Mouse (Mus musculus) left cerebral cortex, postnatal 14 days (tissue): ENCODE measurements around the gene Mcm2. TPM values are rescaled to one million over a fixed set of nuclear protein-coding genes. Genes with fewer than 3 reads are reported as not detected.

Experiments
- DNase-seq, 2 experiments: peaks; one replicate each; pipeline ENCODE4 v3.0.0; 2021 to 2022; ENCODE audit warnings: low spot score in 2 of 2, mixed read lengths in 1 of 2
- intact Hi-C: fragments of 180-260 bp; cut with DNase I; formaldehyde crosslinking; loops from one replicate; pipeline ENCODE4 v1.15.1; 2025
- long read RNA-seq, 2 experiments: library from polyadenylated mRNA; stranded (forward); transcript quantifications; one replicate each; pipeline ENCODE4 v2.0.0; 2021
- total RNA-seq, 2 experiments: library from RNA; stranded (reverse); gene quantifications; 2 replicates each; pipeline ENCODE4 v1.2.3; 2021

Mcm2 gene
- total RNA-seq = 1 to 10 TPM; 3.6 to 3.8 TPM
- long read RNA-seq, experiment 1, transcript Mcm2-201 (16 exons, 3,371 nt) = major isoform, 5 of 8 reads
- long read RNA-seq, experiment 1, partial matches to known transcripts = 2 of 8 reads
- long read RNA-seq, experiment 1, other reads (novel, unspliced or antisense) = 1 of 8 reads
- long read RNA-seq, experiment 2, transcript Mcm2-201 (16 exons, 3,371 nt) = major isoform, 6 of 10 reads
- long read RNA-seq, experiment 2, partial matches to known transcripts = 2 of 10 reads
- long read RNA-seq, experiment 2, other reads (novel, unspliced or antisense) = 2 of 10 reads

DNA sequence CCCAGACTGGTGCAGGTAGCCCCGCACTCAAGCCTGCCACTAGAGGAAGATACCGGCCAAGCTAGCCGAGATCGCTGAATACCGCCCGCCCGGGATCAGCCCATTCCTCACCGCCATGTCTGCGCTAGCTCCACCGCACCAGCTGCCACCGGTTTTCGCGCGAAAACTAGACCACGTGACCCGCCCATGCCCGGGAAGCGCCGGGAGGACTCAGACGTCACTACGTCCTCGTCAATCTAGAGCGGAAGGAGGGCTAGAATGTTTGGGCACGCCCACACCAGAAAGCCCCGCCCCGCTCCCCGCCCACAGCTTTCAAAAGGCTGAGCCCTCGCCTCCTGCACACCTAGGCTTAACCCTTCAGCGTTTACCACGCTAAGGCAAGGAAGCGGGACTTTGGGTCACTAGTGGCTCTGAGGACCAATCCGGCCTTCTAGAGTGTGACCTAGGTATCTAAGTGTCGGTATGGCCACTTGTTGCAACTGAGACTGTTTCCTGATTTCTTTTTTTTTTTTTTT, at the start of gene Mcm2:
TSS of gene Mcm2 (minus strand) at position 247 of the 515 bp plus-strand sequence.
- intact Hi-C loops = no loop called here
- peak; percentile 93 for DNase-seq

GRCm38 (mm10) chr6:88947771-88948170, 49.2 kb upstream of the Mcm2 start:
- no peak for DNase-seq
- intact Hi-C loops = no loop called here

DNA sequence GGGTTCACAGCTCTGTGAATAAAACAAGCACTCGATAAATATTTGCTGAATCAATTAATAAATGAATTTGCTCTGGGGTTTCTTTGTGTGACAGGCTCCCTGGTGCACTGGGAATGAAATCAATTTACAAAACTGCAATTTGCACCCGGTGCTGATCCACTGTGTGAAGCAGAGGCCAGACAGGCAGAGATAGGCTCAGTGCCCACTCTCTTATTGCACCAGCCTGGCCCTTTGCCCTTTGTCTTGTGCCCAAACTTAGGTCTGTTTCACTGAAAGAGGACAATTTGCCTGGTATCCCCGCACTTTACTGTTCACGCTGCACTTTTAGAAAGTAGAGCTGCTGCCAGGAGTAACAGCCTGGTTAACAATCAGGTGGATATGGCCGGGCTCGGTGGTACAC, 47.9 kb upstream of the Mcm2 start:
- intact Hi-C loops = no loop called here
- DNase-seq = no peak

- intact Hi-C loops = no loop called here
- no peak for DNase-seq
These were observed 45.1 kb upstream of the Mcm2 start for GRCm38 (mm10) chr6:88943666-88944065.

DNA sequence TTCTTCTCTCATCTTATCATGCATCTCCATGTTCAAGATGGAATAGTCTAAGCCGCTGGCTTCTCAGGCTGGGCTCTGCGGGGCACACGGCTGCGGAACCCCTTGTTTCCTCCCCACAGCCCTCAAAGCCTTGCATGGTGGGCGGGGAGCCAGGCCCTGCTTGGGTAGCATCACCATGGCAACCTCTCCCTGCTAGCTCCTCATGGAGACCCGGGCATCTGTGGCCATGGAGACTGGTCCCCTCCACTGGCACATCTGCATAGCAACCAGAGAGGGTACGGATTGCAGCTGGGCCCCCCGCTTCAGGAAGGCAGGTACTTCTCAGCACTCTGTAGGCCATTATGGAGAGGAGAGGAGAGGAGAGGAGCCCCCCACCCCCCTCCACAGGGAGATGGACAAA, 44.0 kb upstream of the Mcm2 start:
- intact Hi-C loops = no loop called here
- peak; percentile 69 to 76 for DNase-seq

DNA sequence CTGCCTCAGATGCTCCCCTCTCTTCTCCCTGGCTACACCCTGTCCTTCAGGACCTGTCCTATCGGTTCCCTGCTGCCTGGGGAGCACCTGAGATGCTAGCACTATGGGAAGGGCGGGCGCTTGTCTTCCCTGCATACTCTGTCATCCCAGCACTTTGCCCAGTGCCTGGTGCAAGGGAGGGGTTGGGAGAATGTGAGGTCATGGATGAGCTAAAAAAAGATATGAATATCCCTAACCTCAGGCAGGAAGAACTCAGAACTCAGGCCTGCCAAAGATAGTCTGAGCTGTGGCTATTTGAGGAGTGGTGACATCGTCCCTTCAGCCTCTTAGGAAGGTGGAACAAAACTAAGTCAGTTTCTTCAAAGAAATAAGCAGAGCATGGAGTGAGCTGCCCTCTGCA, 43.0 kb upstream of the Mcm2 start:
- no peak for DNase-seq
- intact Hi-C loops = no loop called here

- intact Hi-C loops = no loop called here
- DNase-seq = peak in 1 of 2 experiments; percentile 11
These were observed 41.7 kb upstream of the Mcm2 start for GRCm38 (mm10) chr6:88940090-88940916.

- DNase-seq = peak; percentile 66 to 68
- intact Hi-C loops = loop anchor here (5.0 to 10.0 kb wide), 4 partner anchors 33 to 423 kb away; partner anchors contain the start of gene Plxna1
These were observed 40.9 kb upstream of the Mcm2 start for GRCm38 (mm10) chr6:88939281-88940089.

DNA sequence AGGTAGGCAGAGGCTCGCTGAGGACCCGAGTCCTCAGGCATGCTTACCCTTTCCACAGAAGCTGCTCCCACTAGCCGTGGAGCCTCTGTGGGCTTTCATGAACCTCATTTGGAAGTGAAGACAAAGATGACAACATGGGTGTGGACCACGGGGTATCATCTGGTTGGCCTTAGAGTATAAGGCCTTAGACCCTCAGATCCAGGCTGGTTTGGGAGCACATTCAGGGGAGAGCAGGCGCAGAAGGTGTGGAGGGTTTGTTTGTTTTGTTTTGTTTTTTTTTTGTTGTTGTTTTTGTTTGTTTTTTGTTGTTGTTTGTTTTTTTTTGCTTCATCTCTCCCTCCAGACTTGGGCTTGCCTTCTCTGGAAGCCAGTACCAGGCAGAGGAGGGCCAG, 40.1 kb upstream of the Mcm2 start:
- intact Hi-C loops = loop anchor here (5.0 to 10.0 kb wide), 4 partner anchors 34 to 424 kb away; partner anchors contain the start of gene Plxna1
- DNase-seq = no peak

DNA sequence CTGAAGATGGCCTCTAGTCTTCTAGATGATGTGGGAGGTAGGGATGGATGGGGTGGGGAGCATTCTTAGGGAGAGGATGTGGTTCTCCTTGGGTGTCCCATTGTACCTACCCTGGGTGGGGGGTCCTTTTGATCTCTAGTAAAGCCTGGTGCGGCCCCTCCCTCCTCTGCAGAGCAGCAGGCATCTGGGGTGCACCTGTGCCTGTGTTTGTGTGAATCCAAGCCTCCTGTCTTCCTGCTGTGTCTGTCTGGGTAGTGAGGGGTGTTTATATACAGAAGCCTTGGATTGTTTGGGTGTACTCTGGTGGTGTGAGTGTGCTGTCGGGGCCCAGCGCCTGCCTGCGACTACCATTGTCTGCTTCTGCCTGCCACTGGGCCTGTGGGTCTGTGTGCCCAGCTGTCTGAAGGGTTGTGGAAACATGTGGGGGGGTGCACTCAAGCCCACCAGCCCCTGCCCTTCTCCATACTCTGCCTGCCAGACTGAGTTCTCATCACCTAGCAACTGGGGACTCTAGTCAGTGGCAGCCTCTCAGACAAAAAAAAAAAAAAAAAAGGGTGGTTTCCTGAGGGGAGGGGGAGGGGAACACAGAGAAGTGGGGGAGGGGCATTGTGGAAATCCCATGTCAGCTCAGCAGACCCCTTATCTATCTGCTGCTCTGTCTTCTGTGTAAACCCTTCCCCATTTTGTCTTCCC, 39.5 kb upstream of the Mcm2 start:
- no peak for DNase-seq
- intact Hi-C loops = loop anchor here (5.0 to 10.0 kb wide), 4 partner anchors 34 to 424 kb away; partner anchors contain the start of gene Plxna1

- DNase-seq = no peak
- intact Hi-C loops = loop anchor here (5.0 to 10.0 kb wide), 4 partner anchors 35 to 425 kb away; partner anchors contain the start of gene Plxna1
These were observed 38.6 kb upstream of the Mcm2 start for GRCm38 (mm10) chr6:88937214-88937549.

GRCm38 (mm10) chr6:88936342-88937213, 38.0 kb upstream of the Mcm2 start:
- intact Hi-C loops = loop anchor here (5.0 to 10.0 kb wide), 4 partner anchors 36 to 426 kb away; partner anchors contain the start of gene Plxna1
- no peak for DNase-seq

DNA sequence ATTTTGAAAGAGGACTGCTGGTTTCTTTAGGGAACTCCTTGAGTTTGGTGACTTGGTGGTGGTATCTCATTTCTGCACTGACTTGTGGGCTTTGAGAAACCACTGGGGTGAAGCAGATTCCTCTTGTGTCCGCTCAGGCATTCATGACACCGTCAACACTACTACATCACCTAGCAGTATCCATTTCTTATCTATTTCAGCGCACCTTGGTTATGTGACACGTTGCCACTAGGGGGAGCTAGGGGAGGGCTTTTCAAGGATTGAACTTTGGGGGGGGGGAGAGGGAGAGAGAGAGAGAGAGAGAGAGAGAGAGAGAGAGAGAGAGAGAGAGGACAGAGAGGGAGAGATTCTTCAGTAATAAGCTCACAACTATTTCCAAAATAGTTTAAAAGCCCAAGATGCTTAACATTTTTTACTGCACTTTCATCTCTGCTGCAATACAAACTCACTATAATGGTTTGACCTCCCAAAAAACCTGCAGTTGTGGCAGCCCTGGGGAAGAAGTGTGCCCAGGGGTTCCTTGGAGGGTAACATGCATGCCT, 37.2 kb upstream of the Mcm2 start:
- intact Hi-C loops = loop anchor here (2.0 to 10.0 kb wide), 5 partner anchors 36 to 699 kb away; partner anchors contain the start of gene Plxna1
- peak in 1 of 2 experiments; percentile 76 for DNase-seq

GRCm38 (mm10) chr6:88934816-88935215, 36.2 kb upstream of the Mcm2 start:
- DNase-seq = peak in 1 of 2 experiments; percentile 65
- intact Hi-C loops = loop anchor here (2.0 to 10.0 kb wide), 5 partner anchors 37 to 700 kb away; partner anchors contain the start of gene Plxna1

DNA sequence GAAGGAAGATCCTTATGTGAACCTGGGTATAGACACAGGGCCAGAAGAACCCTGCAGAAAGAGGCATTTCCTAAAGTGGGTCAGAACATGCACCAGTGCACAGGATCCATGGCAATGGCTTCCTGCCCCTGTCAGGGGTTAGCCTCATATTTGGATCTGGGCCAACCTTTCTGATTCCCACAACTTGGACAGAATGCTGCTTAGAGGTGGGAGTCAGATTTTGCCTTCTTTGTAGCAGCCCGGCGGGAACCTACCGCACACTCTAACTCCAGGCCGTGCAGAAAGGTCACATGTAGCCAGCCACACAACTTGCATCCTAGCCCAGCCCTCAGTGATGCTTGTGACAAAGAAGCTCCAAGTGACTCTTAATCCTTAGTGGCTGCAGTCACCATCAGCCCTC, 35.6 kb upstream of the Mcm2 start:
- intact Hi-C loops = loop anchor here (2.0 to 10.0 kb wide), 2 partner anchors 311 to 701 kb away; no protein-coding TSS in a partner anchor
- DNase-seq = no peak

- intact Hi-C loops = loop anchor here (10.0 kb wide), 1 partner anchor 313 kb away; no protein-coding TSS in a partner anchor
- DNase-seq = no peak
These were observed 32.9 kb upstream of the Mcm2 start for GRCm38 (mm10) chr6:88931449-88931848.

GRCm38 (mm10) chr6:88930049-88930448, 31.5 kb upstream of the Mcm2 start:
- no peak for DNase-seq
- intact Hi-C loops = loop anchor here (10.0 kb wide), 1 partner anchor 315 kb away; no protein-coding TSS in a partner anchor
